Mouse (Mus musculus) brown adipose tissue, adult 24 weeks (tissue): ENCODE results near the gene Grip1. TPM values are rescaled to one million over a fixed set of nuclear protein-coding genes. Genes with fewer than 3 reads are reported as not detected.
A peak's percentile ranks its signal among the peaks of the same experiment; 100 is the strongest.
"Not testable (repeated sequence)": the region's sequence is repeated elsewhere in the genome, so short reads cannot be mapped to it uniquely, and the experiment has no call there.

Experiments
- H3K27ac ChIP-seq: fragments of 200-500 bp; replicated peaks from 2 replicates; pipeline ENCODE4 v1.5.1; 2012; ENCODE audit warnings: low read depth, mild to moderate bottlenecking, low read length
- H3K4me1 ChIP-seq: fragments of 200-500 bp; 2 replicates; pipeline ENCODE4 v1.6.1; 2012; ENCODE audit warnings: low read length, mixed read lengths; ENCODE audit not compliant: control insufficient read depth, insufficient read depth, insufficient read length
- H3K4me3 ChIP-seq: fragments of 200-500 bp; 2 replicates; pipeline ENCODE4 v1.5.1; 2012; ENCODE audit warnings: low read depth, mild to moderate bottlenecking, low read length, moderate library complexity; ENCODE audit not compliant: insufficient read depth
- polyA plus RNA-seq: library from polyadenylated mRNA; stranded (reverse); fragments of >200 nt; gene quantifications from 2 replicates; pipeline ENCODE4 v1.2.4, GENCODE M21; 2012; ENCODE audit not compliant: missing spikeins, insufficient read depth, insufficient read length

Gene Grip1
- polyA plus RNA-seq, 1 experiment: not detected

DNA sequence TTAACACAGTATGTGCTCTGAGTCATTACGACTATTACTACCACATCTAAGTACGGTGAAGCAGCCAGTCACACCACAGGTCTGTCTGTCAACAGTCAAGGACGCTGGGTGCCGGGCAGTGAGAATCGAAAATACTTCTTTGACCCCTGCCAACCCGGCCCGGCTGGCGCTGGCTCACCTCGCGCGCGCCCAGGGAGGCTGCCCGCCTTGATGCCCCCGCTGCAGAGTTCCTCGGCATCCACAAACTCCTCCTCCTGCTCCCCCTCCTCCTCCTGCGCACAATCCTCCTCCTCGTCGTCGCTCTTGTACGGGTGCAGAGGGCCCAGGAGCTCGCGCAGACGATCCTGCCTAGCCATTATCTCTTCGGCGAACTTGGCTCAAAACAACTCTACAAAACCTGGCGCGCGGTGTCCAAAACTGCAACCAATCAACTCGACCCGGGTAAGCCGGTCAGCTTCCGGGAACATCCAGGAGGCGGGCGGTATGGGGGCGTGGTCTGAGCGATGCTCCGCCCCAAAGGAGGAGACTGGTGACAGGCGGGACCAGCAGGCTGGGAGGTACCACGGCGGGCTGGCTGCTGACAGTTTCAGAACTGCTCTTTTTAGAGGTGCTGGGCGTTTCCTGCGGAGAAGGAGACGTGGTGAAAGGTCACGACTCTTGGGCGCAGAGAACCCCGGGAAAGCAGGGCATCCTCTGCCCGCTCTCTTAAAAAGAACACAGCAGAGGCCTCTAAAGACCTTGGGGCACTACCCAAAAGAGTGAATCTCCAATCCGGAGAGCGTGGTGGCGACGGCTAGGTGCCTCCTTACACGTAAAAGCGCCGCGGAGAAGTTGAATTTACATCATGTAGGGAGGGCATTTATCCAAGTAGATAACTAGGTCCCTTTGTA lies 659.1 kb downstream of the Grip1 start, which contains the start of gene Helb:
Helb (minus strand) TSS at position 481 of the 890 bp plus-strand sequence.
- peak within 1 kb of the TSS; percentile 86 for H3K27ac ChIP-seq
- H3K4me1 ChIP-seq: no peaks in the 10 kb centered on the region
- peak within 1 kb of the TSS; percentile 87 for H3K4me3 ChIP-seq

GRCm38 (mm10) chr10:120113482-120113881 lies 659.9 kb downstream of the Grip1 start:
- Histone ChIP-seq H3K27ac (peak overlapping the region; percentile 18; the same call in 1 of the 2 replicates), H3K4me3 (peak overlapping the region; percentile 68)
- H3K4me1 ChIP-seq: not testable (repeated sequence)

- H3K27ac ChIP-seq: no peak overlapping the region
- H3K4me3 ChIP-seq: no peak overlapping the region
- no peaks in the 10 kb centered on the region for H3K4me1 ChIP-seq
Observed at GRCm38 (mm10) chr10:120113980-120114379, 660.4 kb downstream of the Grip1 start.

- Histone ChIP-seq H3K4me1 (no peaks in the 10 kb centered on the region), H3K4me3 (no peak overlapping the region), H3K27ac (no peak overlapping the region)
Observed at GRCm38 (mm10) chr10:120114493-120114892, 660.9 kb downstream of the Grip1 start.

- no peak overlapping the region for H3K27ac ChIP-seq
- H3K4me3 ChIP-seq: no peak overlapping the region
- no peaks in the 10 kb centered on the region for H3K4me1 ChIP-seq
Observed at GRCm38 (mm10) chr10:120115249-120115648, 661.6 kb downstream of the Grip1 start.

GRCm38 (mm10) chr10:120123721-120124120 lies 670.1 kb downstream of the Grip1 start:
- H3K4me1 ChIP-seq: no peaks in the 10 kb centered on the region
- no peak overlapping the region for H3K4me3 ChIP-seq
- H3K27ac ChIP-seq: no peak overlapping the region

DNA sequence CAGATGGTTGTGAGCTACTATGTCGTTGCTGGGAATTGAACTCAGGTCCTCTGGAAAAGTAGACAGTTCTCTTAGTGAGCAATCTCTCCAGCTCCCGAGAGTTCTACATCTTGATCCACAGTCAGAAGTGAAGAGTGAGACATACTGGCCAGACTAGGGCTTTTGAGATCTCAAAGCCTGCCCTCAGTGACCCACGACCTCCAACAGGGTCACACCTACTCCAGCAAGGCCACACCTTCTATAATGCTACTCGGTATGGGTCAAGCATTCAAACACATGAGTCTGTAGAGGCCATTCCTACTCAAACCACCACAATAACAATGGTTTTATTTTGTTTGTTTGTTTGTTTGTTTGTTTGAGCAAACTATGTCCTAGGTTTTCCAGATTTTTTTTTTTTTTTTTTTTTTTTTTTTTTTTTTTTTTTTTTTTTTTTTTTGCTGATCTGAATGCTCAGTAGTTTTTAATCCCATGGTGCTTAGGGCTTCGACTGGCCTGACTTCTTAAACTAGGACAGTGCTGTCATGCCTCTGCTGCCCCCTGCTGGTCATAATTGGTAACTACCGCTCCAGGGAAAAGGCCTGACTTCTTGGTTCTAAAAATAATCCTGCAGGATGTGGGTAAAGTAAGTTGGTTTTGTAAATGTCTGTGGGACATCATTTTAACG lies 671.3 kb downstream of the Grip1 start:
- no peaks in the 10 kb centered on the region for H3K4me1 ChIP-seq
- H3K4me3 ChIP-seq: no peak overlapping the region
- no peak overlapping the region for H3K27ac ChIP-seq

DNA sequence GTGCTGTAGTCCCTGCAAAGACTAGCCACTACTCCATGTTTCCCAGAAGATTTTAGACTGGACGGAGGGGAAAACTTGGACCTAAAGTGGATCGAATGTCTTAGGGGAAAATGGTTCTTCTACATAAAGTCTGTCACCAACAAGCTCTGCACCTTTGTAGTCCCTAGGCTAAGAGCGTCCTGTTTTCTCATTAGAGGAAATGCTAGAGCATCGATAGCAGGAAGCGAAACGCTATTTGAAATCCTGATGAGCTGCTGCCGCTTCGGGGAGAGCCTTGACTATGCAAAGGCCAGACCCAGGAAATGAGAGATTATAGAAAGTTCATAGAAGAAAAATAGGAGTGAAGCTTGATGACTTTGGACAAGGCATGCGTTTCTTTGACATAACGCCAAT lies 671.8 kb downstream of the Grip1 start:
- Histone ChIP-seq H3K27ac (no peak overlapping the region), H3K4me1 (no peaks in the 10 kb centered on the region), H3K4me3 (no peak overlapping the region)

- Histone ChIP-seq H3K4me1 (no peaks in the 10 kb centered on the region), H3K4me3 (peak overlapping the region; percentile 18; the same call in 1 of the 2 replicates), H3K27ac (no peak overlapping the region)
Observed at GRCm38 (mm10) chr10:120128601-120129277, 675.1 kb downstream of the Grip1 start.

DNA sequence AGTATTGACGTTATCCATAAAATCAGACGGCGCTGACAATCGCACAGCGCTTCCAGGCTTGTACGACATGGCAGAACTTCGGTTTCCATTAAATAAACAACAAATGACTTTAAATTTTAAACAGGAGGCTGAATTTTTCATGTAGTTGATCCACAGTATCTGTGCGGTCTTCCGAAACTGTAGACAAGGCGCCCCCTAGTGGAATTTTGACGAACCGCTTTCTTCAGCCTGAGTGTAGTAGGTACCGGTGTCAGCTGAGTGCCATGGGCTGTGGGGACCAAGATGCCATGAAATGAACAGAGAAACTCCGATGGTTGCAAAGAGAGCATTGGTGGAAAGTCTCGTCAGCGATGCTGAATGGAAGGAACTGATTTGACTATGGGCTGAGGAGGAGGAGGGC lies 677.0 kb downstream of the Grip1 start:
- H3K4me3 ChIP-seq: no peak overlapping the region
- no peaks in the 10 kb centered on the region for H3K4me1 ChIP-seq
- H3K27ac ChIP-seq: no peak overlapping the region

- no peak overlapping the region for H3K27ac ChIP-seq
- no peaks in the 10 kb centered on the region for H3K4me1 ChIP-seq
- H3K4me3 ChIP-seq: no peak overlapping the region
Observed at GRCm38 (mm10) chr10:120133697-120134096, 680.1 kb downstream of the Grip1 start.

- Histone ChIP-seq H3K4me1 (no peaks in the 10 kb centered on the region), H3K27ac (no peak overlapping the region), H3K4me3 (no peak overlapping the region)
Observed at GRCm38 (mm10) chr10:120136020-120136562, 682.5 kb downstream of the Grip1 start.
